In the genomic region with DNA sequence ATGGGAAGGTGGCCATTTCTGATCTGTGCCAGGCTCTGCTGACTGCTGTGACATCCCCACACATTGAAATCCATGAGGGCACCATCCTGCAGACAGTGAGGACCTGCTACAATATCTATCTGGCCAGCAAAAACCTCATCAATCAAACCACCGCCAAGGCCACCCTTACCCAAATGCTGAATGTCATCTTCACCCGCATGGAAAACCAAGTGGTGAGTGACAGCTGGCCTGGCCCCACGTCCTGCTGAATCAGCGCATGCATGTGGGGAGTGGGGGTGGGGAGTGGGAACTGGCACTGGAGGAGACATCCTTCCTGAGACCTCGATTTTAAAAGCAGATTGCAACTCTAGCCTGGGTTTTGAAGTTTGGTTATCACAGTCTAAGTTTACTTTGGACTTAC, we compare ENCODE assay signal across 5 mouse cellular contexts.
"Had no signal": no experiment of that assay in that cellular context is flagged by ENCODE, and none has a peak within 500 bp of the region (broad histone marks: within the 10 kb centered on the region; RNA-seq: fewer than 3 reads in every experiment).

No protein-coding gene starts in this region.

- DNase-seq: kidney, postnatal 25 days; layer of hippocampus, adult 9-11 months; liver, postnatal 0 days; lung, embryonic 14.5 days; thymus, postnatal 25 days had no signal
